Mouse (Mus musculus): ENCODE measurements around the gene Nek11. TPM values are rescaled to one million over a fixed set of nuclear protein-coding genes. Genes with fewer than 3 reads are reported as not detected.
A peak's percentile ranks its signal among the peaks of the same experiment; 100 is the strongest.

The Nek11 gene
- polyA plus RNA-seq, 1 experiment from 2014 or later: 0.07 TPM

GRCm38 (mm10) chr9:105263140-105263539, 132.2 kb downstream of the Nek11 start:
- no peak for ATAC-seq (ENCODE audit: insufficient number of reproducible peaks, low FRiP score, low TSS enrichment, low read depth)

GRCm38 (mm10) chr9:105257668-105258067, 137.7 kb downstream of the Nek11 start:
- Histone ChIP-seq H3K27me3 (ENCODE audit: control insufficient read depth, insufficient read depth, low read length) (no peaks in the 10 kb centered on the region), H3K4me2 (ENCODE audit: low read depth, severe bottlenecking) (no peak overlapping the region), H3K27ac (replicated peaks; ENCODE audit: low read depth, low read length) (no peak overlapping the region), H3K36me3 (ENCODE audit: control insufficient read depth, insufficient read depth, low read length) (no peaks in the 10 kb centered on the region), H3K9me3 (ENCODE audit: control insufficient read depth, low read length) (no peaks in the 10 kb centered on the region), H3K4me1 (ENCODE audit: control insufficient read depth, insufficient read depth, low read length) (no peaks in the 10 kb centered on the region), H3K9ac (ENCODE audit: low read length) (no peak overlapping the region), H3K4me3 (ENCODE audit: low read depth, low read length) (no peak overlapping the region)
- DNase-seq (ENCODE audit: low spot score): no peak
- ATAC-seq (ENCODE audit: insufficient number of reproducible peaks, low FRiP score, low TSS enrichment, low read depth): no peak
- 77% methylated on average over 10 of the region's 10 CpGs for WGBS

More at GRCm38 (mm10) chr9:105263140-105263539, 132.2 kb downstream of the Nek11 start:
- H3K36me3 ChIP-seq (ENCODE audit: control insufficient read depth, insufficient read depth, low read length): no peaks in the 10 kb centered on the region
- H3K4me3 ChIP-seq (ENCODE audit: low read depth, low read length): no peak overlapping the region
- DNase-seq (ENCODE audit: low spot score): no peak
- no peak overlapping the region for H3K27ac ChIP-seq (replicated peaks; ENCODE audit: low read depth, low read length)
- H3K9ac ChIP-seq (ENCODE audit: low read length): no peak overlapping the region
- no peaks in the 10 kb centered on the region for H3K4me1 ChIP-seq (ENCODE audit: control insufficient read depth, insufficient read depth, low read length)
- no peak overlapping the region for H3K4me2 ChIP-seq (ENCODE audit: low read depth, severe bottlenecking)
- H3K9me3 ChIP-seq (ENCODE audit: control insufficient read depth, low read length): no peaks in the 10 kb centered on the region
- no peaks in the 10 kb centered on the region for H3K27me3 ChIP-seq (ENCODE audit: control insufficient read depth, insufficient read depth, low read length)
- WGBS: 66% methylated on average over 2 of the region's 2 CpGs

DNA sequence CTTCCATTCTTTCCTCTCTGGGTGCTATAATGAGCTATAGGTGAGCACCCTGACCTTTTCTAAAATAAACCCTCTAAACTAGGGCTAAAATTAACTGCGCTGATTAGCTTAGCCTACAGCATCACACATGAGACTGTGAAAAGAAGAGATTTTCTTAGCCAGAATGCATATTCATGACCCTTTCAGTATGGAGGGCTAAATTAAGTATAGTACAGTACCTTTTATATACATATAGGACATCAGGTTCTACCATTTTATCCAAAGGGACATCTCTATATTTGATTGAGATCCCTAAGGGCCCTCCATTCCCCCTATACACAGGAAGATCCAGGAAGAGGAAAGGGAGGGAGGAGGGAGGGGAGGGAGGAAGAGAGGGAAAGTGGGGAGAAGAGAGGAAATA, 141.2 kb downstream of the Nek11 start:
- H3K9me3 ChIP-seq (ENCODE audit: control insufficient read depth, low read length): no peaks in the 10 kb centered on the region
- no peak overlapping the region for H3K4me3 ChIP-seq (ENCODE audit: low read depth, low read length)
- H3K27ac ChIP-seq (replicated peaks; ENCODE audit: low read depth, low read length): no peak overlapping the region
- no peaks in the 10 kb centered on the region for H3K27me3 ChIP-seq (ENCODE audit: control insufficient read depth, insufficient read depth, low read length)
- H3K4me1 ChIP-seq (ENCODE audit: control insufficient read depth, insufficient read depth, low read length): no peaks in the 10 kb centered on the region
- H3K9ac ChIP-seq (ENCODE audit: low read length): no peak overlapping the region
- DNase-seq (ENCODE audit: low spot score): no peak
- H3K36me3 ChIP-seq (ENCODE audit: control insufficient read depth, insufficient read depth, low read length): no peaks in the 10 kb centered on the region
- 97% methylated on average over 1 of the region's 1 CpGs for WGBS
- ATAC-seq (ENCODE audit: insufficient number of reproducible peaks, low FRiP score, low TSS enrichment, low read depth): no peak
- H3K4me2 ChIP-seq (ENCODE audit: low read depth, severe bottlenecking): no peak overlapping the region

DNA sequence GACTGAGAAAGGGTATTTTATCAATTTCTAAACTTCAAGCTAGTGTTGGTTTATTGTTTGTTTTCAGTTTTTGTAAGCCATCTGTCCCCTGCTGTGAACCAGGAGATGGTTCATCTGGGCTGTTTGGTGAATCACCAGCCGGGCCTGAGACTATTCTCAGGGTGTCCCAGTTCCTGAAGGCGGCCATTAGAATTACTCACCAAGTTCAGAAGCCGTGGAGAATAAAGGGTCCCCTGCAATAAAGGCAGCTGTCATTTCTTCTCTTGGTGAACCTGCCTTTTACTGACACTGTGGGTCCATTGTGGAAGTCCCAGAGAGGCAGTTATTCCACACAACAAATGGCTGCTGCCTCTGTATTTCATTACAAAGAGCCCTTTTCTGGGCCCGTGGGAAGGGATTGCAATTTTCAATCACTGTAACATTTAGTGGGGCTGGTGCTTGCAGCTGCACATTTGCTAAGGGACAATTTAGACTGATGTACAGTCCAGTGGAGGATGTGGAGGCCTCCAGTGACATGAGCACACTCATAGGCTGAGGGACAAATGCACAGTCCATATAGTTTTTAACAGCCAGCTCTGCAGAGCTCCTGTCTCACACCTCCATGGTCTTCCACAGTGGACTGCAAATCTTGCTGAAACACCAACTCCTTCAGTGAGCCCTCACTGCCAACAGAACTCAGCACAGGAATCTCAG, 142.8 kb downstream of the Nek11 start:
- Histone ChIP-seq H3K4me1 (ENCODE audit: control insufficient read depth, insufficient read depth, low read length) (no peaks in the 10 kb centered on the region), H3K9ac (ENCODE audit: low read length) (no peak overlapping the region), H3K4me3 (ENCODE audit: low read depth, low read length) (no peak overlapping the region), H3K9me3 (ENCODE audit: control insufficient read depth, low read length) (no peaks in the 10 kb centered on the region), H3K27me3 (ENCODE audit: control insufficient read depth, insufficient read depth, low read length) (no peaks in the 10 kb centered on the region), H3K36me3 (ENCODE audit: control insufficient read depth, insufficient read depth, low read length) (no peaks in the 10 kb centered on the region), H3K4me2 (ENCODE audit: low read depth, severe bottlenecking) (no peak overlapping the region), H3K27ac (replicated peaks; ENCODE audit: low read depth, low read length) (no peak overlapping the region)
- WGBS: 85% methylated on average over 4 of the region's 4 CpGs
- ATAC-seq (ENCODE audit: insufficient number of reproducible peaks, low FRiP score, low TSS enrichment, low read depth): no peak
- DNase-seq (ENCODE audit: low spot score): no peak

- H3K9me3 ChIP-seq (ENCODE audit: control insufficient read depth, low read length): no peaks in the 10 kb centered on the region
- H3K36me3 ChIP-seq (ENCODE audit: control insufficient read depth, insufficient read depth, low read length): no peaks in the 10 kb centered on the region
- H3K4me3 ChIP-seq (ENCODE audit: low read depth, low read length): no peak overlapping the region
- H3K27ac ChIP-seq (replicated peaks; ENCODE audit: low read depth, low read length): no peak overlapping the region
- no peaks in the 10 kb centered on the region for H3K27me3 ChIP-seq (ENCODE audit: control insufficient read depth, insufficient read depth, low read length)
- no peak overlapping the region for H3K4me2 ChIP-seq (ENCODE audit: low read depth, severe bottlenecking)
- no peak overlapping the region for H3K9ac ChIP-seq (ENCODE audit: low read length)
- no peaks in the 10 kb centered on the region for H3K4me1 ChIP-seq (ENCODE audit: control insufficient read depth, insufficient read depth, low read length)
- DNase-seq (ENCODE audit: low spot score) (no peak), ATAC-seq (ENCODE audit: insufficient number of reproducible peaks, low FRiP score, low TSS enrichment, low read depth) (no peak)
- 93% methylated on average over 4 of the region's 4 CpGs for WGBS
These were observed 144.1 kb downstream of the Nek11 start for GRCm38 (mm10) chr9:105251256-105251655.

GRCm38 (mm10) chr9:105244024-105244423, 151.3 kb downstream of the Nek11 start:
- DNase-seq (ENCODE audit: low spot score) (peak; percentile 84), ATAC-seq (ENCODE audit: insufficient number of reproducible peaks, low FRiP score, low TSS enrichment, low read depth) (no peak)
- no peaks in the 10 kb centered on the region for H3K27me3 ChIP-seq (ENCODE audit: control insufficient read depth, insufficient read depth, low read length)
- H3K4me2 ChIP-seq (ENCODE audit: low read depth, severe bottlenecking): no peak overlapping the region
- H3K9me3 ChIP-seq (ENCODE audit: control insufficient read depth, low read length): no peaks in the 10 kb centered on the region
- H3K36me3 ChIP-seq (ENCODE audit: control insufficient read depth, insufficient read depth, low read length): no peaks in the 10 kb centered on the region
- no peak overlapping the region for H3K27ac ChIP-seq (replicated peaks; ENCODE audit: low read depth, low read length)
- WGBS: 35% methylated on average over 5 of the region's 5 CpGs
- no peaks in the 10 kb centered on the region for H3K4me1 ChIP-seq (ENCODE audit: control insufficient read depth, insufficient read depth, low read length)
- H3K4me3 ChIP-seq (ENCODE audit: low read depth, low read length): no peak overlapping the region
- no peak overlapping the region for H3K9ac ChIP-seq (ENCODE audit: low read length)

DNA sequence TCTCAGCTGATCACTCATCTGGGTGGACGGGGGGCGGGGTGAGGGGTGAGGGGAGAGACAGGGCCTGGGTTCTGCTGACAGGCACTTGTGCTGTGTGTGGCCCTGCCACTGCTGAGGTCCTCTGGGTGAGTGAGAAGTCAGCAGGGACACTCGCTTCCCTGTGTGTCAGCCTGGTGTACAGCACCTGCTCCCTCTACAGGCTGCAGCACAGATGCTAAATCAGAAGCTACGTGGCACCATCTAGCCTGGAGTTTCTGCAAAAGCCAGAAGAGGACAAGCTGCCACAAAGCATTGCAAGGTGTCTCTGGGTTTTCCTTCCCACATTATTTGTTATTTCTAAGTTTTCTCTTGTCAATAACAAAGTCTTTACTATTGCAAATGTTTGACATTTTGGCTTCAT, 180.9 kb downstream of the Nek11 start:
- Histone ChIP-seq H3K27ac (replicated peaks; ENCODE audit: low read depth, low read length) (no peak overlapping the region), H3K27me3 (ENCODE audit: control insufficient read depth, insufficient read depth, low read length) (no peaks in the 10 kb centered on the region), H3K9me3 (ENCODE audit: control insufficient read depth, low read length) (no peaks in the 10 kb centered on the region), H3K4me2 (ENCODE audit: low read depth, severe bottlenecking) (no peak overlapping the region), H3K4me3 (ENCODE audit: low read depth, low read length) (no peak overlapping the region), H3K4me1 (ENCODE audit: control insufficient read depth, insufficient read depth, low read length) (no peaks in the 10 kb centered on the region), H3K36me3 (ENCODE audit: control insufficient read depth, insufficient read depth, low read length) (no peaks in the 10 kb centered on the region), H3K9ac (ENCODE audit: low read length) (no peak overlapping the region)
- DNase-seq (ENCODE audit: low spot score) (no peak), ATAC-seq (ENCODE audit: insufficient number of reproducible peaks, low FRiP score, low TSS enrichment, low read depth) (no peak)
- 51% methylated on average over 4 of the region's 4 CpGs for WGBS

- H3K9me3 ChIP-seq (ENCODE audit: control insufficient read depth, low read length): no peaks in the 10 kb centered on the region
- no peak overlapping the region for H3K9ac ChIP-seq (ENCODE audit: low read length)
- H3K4me1 ChIP-seq (ENCODE audit: control insufficient read depth, insufficient read depth, low read length): no peaks in the 10 kb centered on the region
- no peaks in the 10 kb centered on the region for H3K27me3 ChIP-seq (ENCODE audit: control insufficient read depth, insufficient read depth, low read length)
- DNase-seq (ENCODE audit: low spot score) (no peak), ATAC-seq (ENCODE audit: insufficient number of reproducible peaks, low FRiP score, low TSS enrichment, low read depth) (no peak)
- H3K4me3 ChIP-seq (ENCODE audit: low read depth, low read length): no peak overlapping the region
- no peaks in the 10 kb centered on the region for H3K36me3 ChIP-seq (ENCODE audit: control insufficient read depth, insufficient read depth, low read length)
- no peak overlapping the region for H3K4me2 ChIP-seq (ENCODE audit: low read depth, severe bottlenecking)
- no peak overlapping the region for H3K27ac ChIP-seq (replicated peaks; ENCODE audit: low read depth, low read length)
- 85% methylated on average over 1 of the region's 1 CpGs for WGBS
These were observed 195.0 kb downstream of the Nek11 start for GRCm38 (mm10) chr9:105200305-105200704.

GRCm38 (mm10) chr9:105186725-105187124, 208.6 kb downstream of the Nek11 start:
- no peaks in the 10 kb centered on the region for H3K36me3 ChIP-seq (ENCODE audit: control insufficient read depth, insufficient read depth, low read length)
- no peaks in the 10 kb centered on the region for H3K9me3 ChIP-seq (ENCODE audit: control insufficient read depth, low read length)
- H3K4me3 ChIP-seq (ENCODE audit: low read depth, low read length): no peak overlapping the region
- H3K4me2 ChIP-seq (ENCODE audit: low read depth, severe bottlenecking): no peak overlapping the region
- H3K9ac ChIP-seq (ENCODE audit: low read length): no peak overlapping the region
- H3K27me3 ChIP-seq (ENCODE audit: control insufficient read depth, insufficient read depth, low read length): no peaks in the 10 kb centered on the region
- H3K4me1 ChIP-seq (ENCODE audit: control insufficient read depth, insufficient read depth, low read length): no peaks in the 10 kb centered on the region
- no peak overlapping the region for H3K27ac ChIP-seq (replicated peaks; ENCODE audit: low read depth, low read length)
- WGBS: 85% methylated on average over 3 of the region's 3 CpGs
- DNase-seq (ENCODE audit: low spot score) (no peak), ATAC-seq (ENCODE audit: insufficient number of reproducible peaks, low FRiP score, low TSS enrichment, low read depth) (no peak)

All from limb, embryonic 11.5 days (tissue).